Mouse (Mus musculus) cerebellum, postnatal 4 days (tissue): ENCODE data around the gene Naglu.
A peak's percentile ranks its signal among the peaks of the same experiment; 100 is the strongest.

Experiments
- DNase-seq, 2 experiments: peaks; one replicate each; pipeline ENCODE4 v3.0.0; 2022; ENCODE audit warnings: low spot score in 2 of 2, mixed read lengths in 1 of 2

The Naglu gene

GRCm38 (mm10) chr11:101057860-101058259 lies 12.0 kb upstream of the Naglu start:
- DNase-seq: peak; percentile 62 to 90

GRCm38 (mm10) chr11:101058726-101059125 lies 11.1 kb upstream of the Naglu start:
- no peak for DNase-seq

GRCm38 (mm10) chr11:101059473-101059872 lies 10.3 kb upstream of the Naglu start:
- no peak for DNase-seq

GRCm38 (mm10) chr11:101060126-101060525 lies 9.7 kb upstream of the Naglu start:
- no peak for DNase-seq

GRCm38 (mm10) chr11:101061049-101061448 lies 8.8 kb upstream of the Naglu start:
- no peak for DNase-seq

- no peak for DNase-seq
These were observed 7.5 kb upstream of the Naglu start for GRCm38 (mm10) chr11:101062165-101062884.

DNA sequence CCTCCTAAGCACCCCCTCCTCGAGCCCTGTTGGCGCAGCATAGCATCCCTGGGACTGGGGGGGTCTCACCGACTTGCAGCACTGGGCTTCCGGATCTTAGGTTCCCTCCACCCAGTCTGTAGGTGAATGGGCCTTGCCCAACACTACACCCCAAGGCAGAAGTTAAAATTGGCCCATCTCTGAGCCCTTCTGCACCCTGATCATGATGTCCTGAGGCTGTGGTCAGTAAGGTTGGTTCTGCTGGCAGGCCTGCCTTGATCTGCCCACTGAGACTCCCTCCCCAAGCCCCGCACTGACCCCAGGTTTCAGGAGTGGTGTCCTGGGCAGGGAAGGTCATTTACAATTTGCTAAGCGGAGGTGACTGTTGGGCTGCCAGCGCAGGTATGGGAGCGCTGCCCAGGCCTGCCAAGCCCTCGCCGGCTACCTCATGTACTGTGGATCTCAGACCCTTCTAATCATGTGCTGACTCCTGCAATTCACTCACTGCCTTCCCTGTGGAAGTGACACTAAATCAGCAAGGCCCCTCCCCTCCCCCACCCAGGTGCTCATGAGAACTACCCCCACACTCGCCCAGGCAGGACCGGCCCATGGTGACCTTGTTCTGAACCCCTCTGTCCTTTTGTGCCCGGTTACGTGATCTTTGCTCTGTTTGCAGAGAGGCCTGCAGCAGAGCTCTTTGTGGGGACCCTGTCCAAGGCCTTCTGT lies 6.7 kb upstream of the Naglu start:
- DNase-seq: no peak

DNA sequence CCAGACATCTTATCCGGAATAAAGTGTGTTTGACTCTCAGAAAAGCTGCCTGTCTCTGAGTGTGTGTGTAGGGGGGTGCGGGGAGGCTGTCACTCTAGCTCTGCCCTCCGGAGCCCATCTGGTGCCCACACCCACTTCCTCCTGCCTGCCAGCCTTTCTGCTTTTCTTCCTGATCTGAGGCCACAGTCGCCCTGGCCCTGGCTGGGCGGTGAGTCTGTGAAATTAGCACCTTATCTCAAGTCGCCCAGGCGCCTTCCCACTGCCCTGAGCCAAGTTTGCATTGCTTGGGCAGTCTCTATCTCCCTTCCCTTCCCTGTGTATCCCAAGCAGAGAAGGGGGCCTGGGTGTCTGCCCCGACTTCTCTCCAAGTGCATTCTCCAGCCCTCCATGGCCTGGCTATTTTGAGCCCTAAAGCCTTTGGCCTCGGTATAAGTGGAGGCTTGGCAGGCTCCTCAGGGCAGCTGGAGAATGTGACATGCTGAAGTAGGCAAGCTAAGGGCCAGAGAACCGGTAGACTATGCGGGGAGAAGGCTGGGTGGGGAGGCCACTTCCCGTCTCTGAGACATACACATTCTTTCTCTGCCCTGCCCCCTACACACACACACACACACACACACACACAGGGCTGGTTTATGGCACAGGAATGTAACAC lies 6.0 kb upstream of the Naglu start:
- DNase-seq: peak in 1 of 2 experiments; percentile 42

- no peak for DNase-seq
These were observed 5.3 kb upstream of the Naglu start for GRCm38 (mm10) chr11:101064462-101064861.

- DNase-seq: no peak
These were observed 4.8 kb upstream of the Naglu start for GRCm38 (mm10) chr11:101065002-101065401.

DNA sequence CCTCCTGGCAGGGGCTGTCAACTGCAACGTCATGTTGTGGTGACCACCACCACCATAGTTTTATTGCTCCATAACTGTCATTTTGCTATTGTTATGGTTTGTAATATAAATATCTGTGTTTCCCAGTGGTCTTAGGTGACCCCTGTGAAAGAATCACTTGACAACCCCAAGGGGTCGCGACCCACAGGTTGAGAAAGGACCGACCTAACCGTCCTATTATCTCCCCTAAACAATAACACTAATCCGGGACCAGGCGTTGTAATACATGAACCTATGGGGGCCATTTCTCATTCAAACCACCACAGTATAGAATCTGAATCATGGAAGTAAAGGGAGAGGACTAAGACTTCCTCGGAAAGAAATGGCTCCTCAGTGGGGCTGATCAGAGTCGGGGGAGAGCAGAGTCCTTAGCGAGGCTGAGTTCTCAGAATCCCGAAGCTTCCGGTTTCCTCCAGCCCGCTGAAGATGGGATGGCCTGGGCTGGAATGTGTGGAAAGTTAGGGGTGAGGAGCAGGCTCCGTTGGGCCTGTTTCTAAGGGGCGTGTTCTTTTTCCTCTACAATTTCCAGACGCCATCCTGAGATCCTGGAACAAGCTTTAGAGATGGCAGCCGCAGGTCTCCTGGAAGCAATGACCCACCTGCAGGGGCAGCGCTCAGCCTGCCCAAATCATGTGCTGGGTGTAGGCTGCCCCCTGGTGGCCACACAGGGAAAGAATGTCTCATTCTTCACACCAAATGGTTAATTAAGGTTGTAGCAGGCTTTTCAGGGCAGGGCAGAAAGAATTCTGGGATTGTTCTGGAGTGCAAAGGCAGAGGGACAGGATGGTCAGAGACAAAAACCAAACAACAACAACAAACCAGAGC lies 3.0 kb upstream of the Naglu start:
- DNase-seq: peak; percentile 72 to 88

DNA sequence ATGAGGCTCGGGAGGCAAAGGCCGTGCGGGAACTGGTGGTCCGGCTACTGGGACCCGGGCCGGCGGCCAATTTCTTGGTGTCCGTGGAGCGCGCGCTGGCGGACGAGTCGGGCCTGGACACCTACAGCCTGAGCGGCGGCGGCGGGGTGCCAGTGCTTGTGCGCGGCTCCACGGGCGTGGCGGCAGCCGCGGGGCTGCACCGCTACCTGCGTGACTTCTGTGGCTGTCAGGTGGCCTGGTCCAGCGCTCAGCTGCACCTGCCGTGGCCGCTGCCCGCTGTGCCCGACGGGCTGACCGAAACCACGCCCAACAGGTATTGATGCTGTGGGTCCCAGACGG lies 346 bp downstream of the Naglu start:
- DNase-seq: no peak

- no peak for DNase-seq
These were observed 1.2 kb downstream of the Naglu start for GRCm38 (mm10) chr11:101070987-101071386.

DNA sequence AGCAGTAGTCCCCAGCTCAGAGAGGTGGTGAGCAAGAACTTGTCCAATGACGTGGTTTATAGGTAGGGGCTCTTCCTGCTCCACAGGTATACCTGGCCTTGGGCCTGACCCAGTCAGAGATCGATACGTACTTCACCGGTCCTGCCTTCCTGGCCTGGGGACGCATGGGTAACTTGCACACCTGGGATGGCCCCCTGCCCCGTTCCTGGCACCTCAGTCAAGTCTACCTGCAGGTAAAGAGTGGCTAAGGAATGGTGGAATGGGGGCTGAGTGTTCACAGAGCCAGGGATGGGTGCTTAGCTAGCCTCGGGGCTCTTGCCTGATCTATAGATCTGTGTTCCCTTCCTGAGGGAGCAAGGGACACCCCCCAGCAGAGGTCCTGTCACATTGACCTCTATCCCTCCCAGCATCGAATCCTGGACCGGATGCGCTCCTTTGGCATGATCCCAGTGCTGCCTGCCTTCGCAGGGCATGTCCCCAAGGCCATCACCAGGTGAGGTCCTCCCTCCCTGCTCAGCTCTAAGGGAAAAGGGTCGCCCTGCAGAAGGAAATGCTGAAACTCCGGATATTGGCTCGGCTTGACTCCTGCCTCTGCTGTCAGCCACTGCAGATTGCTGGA lies 2.1 kb downstream of the Naglu start:
- no peak for DNase-seq

DNA sequence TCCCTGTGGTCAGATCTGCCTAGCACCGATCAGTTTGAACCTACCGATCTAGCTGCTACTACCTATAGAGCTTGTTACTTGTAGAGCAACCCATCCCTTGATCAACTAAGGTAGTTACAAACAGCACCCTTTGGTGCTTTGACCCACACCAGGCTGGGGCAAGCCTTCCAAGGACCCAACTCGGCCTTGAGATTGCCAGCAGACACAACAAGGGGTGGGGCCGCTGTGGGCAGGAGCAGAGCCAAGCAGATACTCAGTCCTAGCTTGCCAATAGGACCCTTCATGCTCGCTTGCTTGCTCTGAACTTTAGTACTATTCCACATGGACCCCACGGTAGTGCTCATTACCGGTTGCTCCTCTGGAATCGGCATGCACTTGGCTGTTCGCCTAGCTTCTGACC lies 8.3 kb downstream of the Naglu start, which contains the start of gene Hsd17b1:
Hsd17b1 (plus strand) TSS at position 291 of the 400 bp plus-strand sequence.
- no peak for DNase-seq

DNA sequence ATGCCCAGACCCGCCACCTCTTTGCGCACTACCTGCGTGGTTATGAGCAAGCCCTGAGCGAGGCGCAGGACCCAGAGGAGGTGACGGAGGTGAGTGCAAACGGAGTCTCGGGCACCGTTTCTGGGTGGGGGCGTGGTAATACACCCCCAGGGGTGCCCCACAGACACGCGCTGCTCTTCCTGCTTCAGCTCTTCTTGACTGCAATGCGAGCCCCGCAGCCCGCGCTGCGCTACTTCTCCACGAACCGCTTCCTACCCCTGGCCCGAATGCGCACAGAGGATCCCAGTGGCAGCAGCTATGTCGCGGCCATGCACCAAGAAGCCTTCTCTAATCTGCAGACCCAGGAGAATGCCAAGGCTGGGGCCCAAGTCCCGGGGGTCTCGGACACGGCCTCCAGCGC lies 9.9 kb downstream of the Naglu start:
- DNase-seq: no peak

- no peak for DNase-seq
These were observed 10.6 kb downstream of the Naglu start for GRCm38 (mm10) chr11:101080421-101080820.

DNA sequence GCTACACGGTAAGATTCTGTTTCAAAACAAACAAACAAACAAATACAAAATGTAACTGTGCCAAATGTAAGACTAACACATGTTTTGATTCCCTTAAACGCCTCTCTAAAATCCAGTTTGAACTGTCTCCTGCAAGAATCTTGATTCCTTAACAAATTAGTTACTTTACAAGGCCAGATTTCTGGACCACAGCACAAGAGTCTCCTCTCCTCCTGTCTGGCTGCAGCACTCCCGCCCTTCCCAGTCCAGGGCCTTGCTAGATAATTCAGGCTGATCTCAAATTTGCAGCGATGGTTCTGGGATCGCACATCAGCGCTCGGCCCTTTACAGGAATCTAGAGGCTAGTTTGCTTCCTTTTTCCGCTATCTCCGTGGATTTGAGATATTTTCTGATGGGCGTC lies 11.8 kb downstream of the Naglu start:
- DNase-seq: no peak

DNA sequence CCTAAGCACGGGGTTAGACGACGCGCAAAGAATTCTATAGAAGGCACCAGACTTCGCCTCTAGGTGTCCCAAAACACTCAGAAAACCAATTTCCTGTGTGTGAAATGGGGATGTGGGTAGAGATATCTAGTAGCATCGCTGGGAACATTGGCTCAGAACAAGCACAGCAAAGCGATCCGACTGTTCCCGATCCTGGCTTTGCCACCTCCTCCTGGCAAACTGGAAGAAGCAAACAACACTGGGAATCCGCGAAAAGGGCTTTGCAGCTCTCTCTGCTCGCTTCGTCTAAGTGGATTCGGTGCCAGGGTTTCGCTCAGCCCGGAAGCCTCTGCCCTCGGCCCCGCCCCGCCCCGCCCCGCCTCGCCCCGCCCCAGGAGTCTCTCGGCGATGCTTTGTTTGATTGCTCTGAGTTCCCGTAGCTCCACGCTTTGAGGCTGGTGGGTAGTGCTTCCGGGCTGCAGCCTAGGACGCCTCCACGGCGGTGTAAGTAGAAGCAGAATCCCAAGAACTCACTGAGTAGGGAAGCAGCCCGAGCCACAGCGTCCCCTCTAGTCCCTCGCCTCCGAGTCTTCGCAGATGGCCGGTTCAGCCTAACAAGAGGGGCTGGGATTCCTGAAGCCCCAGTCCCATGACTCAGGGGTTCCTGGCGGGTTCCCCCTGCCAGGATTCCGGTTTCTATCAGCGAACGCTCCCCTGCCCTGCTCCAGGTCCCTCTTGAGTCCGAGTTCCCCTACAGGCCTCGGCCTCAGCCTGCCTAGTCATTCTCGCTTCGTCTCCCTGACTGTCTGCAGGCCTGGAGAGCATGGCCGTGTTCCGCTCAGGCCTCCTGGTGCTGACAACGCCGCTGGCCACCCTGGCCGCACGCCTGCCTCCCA lies 12.6 kb downstream of the Naglu start, which contains the start of gene Coasy:
Coasy (plus strand) TSS at position 358 of the 875 bp plus-strand sequence.
- DNase-seq: peak; percentile 57 to 84

DNA sequence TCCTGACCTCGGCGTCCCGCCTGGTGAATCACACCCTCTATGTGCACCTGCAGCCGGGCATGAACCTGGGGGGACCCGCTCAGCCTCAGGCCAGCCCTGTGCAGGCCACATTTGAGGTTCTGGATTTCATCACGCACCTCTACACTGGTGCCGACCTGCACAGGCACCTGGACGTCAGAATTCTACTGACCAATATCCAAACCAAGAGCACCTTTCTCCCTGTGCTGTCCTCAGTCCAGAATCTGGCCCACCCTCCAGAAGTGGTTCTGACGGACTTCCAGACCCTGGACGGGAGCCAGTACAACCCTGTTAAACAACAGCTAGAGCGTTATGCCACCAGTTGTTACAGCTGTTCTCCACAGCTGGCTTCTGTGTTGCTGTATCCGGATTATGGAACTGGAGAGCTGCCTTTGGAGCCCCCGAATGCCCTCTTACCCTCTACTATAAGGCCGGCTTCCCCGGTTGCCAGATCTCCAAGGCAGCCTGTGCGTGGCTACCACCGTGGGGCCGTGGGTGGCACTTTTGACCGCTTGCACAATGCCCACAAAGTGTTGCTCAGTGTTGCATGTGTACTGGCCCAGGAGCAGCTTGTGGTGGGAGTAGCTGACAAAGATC lies 13.4 kb downstream of the Naglu start:
- no peak for DNase-seq
